Mouse (Mus musculus) neural tube, embryonic 10.5 days (tissue): ENCODE measurements around the gene Arid3c.
"Not testable (repeated sequence)": the region's sequence is repeated elsewhere in the genome, so short reads cannot be mapped to it uniquely, and the experiment has no call there.

Source experiments
- DNase-seq: peaks from one replicate; pipeline ENCODE4 v3.0.0-alpha.2; 2017; ENCODE audit warnings: low spot score; ENCODE audit errors: extremely low spot score

Gene Arid3c

DNA sequence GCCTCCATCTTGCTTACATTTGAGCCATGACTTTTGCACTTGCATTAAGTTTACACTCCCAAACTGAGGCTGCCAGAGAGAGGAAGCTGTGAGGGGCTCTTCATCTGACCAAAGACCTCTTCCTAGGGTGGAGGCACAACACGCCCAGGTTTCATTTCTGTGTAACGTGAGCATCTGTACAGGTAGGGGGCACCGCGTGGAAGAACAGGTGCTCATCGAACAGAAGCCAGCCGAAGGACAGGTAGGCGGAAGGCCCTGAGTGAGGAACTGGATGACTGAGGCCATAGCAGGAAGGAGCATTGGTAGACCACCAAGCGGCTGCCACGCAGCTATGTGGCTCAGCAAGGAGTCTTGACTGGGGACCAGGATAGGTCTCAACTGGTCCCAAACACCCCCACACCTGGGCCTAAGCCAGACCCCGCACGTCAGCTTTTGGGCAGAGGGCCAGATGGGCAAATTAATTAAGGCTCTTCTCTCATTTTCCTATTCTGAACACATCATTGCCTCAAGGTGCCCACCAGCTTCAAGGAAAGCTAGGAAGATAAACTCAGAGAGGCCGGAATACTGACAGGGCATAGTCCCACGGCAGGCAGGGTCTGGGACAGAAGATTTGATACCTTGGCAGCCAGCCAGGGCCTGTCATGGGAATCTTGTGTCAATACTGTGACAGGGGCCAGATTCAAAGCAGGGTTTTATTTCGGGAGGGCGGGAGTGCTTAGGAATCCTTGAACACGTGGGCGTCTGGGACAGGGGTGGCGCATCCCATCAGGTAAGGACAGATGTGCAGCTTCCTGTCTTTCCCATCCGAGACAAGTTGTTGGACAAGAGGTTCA, 24.8 kb downstream of the Arid3c start:
- DNase-seq = no peak

DNA sequence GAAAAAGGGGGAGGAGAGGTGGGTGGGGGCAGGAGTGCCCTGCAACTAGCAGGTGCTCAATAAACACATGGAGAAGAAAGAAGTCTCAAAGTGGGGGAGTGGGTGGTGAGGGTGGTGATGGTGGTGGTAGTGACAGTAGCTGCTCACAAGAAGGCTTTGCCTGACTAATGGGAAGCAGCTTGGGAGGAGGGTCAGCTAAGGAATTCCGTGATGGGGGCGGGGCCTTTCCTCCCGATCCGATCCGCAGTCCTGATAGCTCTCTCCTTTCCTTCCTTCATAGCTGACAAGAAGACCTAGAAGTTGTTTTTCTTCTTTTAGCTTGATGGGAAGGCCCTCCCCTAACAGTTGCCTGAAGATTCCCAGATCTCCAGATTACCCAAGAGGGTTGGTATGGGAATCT, 26.3 kb downstream of the Arid3c start:
- no peak for DNase-seq

GRCm38 (mm10) chr4:41702226-41702625, 28.7 kb downstream of the Arid3c start:
- DNase-seq = not testable (repeated sequence)

DNA sequence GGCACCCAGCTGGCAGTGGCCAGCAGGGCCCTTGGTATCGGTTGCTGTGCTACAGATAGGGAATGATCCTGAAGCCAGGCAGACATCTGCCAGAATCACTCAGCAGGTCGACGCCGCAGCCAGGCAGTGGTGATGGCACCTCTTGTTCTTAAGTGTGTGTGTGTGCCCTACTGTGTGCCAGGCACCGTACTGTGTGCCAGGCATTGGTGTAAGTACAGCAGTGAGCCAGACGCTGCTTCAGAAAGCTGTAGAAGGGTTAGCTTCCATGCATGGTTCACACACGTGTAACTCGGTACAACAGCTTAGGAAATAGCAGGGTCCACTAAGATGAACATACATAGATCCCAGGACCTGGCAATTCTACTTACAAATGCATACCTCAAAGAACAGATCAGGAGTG, 30.7 kb downstream of the Arid3c start:
- not testable (repeated sequence) for DNase-seq

DNA sequence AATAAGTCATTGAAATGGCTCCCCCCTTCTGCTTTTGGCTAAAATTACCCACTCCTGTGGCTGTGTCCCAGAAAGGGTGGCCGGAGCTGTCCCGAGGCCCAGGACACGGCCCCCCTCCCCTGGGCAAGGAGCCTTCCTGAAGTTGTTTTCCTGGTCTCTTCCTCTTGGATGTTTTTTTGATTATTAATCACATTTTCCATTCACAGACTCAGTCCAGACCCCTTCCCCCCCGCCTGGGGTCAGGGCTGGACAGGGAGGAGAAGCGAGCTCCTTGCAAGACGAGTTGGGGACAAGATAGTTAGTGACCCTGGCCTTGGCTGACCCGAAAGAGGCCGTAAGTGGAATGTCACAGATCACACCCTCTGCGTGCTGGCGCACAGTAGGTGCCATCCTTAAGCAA, 31.2 kb downstream of the Arid3c start, which contains the start of gene Il11ra1:
Gene Il11ra1, plus strand, starts transcription at position 207 of the 400 bp plus-strand sequence.
- DNase-seq = not testable (repeated sequence)

GRCm38 (mm10) chr4:41698421-41699016, 32.4 kb downstream of the Arid3c start:
- DNase-seq = not testable (repeated sequence)

DNA sequence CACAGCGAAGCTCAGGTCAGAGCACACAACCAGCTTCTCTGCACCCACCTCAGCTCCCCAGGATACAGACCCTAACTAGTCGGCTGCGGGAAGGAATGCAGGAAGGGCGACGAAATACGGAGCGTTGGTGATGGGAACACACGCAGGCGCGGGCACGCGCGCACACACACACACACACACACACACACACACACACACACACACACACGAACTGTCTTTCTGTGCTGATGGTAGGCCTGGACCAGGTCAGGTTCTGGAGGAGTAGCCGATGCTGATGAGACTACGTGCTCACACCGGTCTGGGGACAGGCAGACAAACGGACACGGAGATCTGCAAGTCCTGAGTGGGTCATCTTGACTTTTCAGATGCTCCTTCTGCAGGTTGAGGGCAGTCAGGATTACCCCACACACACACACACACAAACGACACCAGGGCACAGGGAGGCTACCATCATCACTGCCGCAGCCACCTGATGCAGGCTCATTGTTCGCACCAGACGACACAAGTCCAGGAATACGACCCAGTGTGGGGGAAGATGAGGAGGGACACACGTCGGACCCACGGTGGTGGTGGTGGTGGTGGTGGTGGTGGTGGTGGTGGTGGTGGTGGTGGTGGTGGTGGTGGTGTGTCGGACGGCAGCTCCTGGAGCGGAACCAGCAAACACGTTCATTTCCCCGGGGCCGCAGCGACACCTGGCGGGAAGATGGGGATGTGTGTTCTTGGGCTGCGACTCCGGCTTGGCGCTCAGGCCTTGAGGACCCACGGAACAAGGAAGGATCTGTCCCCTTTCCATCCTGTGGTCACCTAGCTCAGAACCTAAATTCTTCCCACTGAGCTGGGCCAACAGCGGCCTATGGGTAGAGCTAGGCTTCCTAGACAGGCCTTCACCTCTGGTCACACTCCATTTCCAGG, 33.8 kb downstream of the Arid3c start, which contains the start of gene Cntfr:
Gene Cntfr, minus strand, starts transcription at position 160 of the 912 bp plus-strand sequence.
- peak; percentile 82 for DNase-seq

DNA sequence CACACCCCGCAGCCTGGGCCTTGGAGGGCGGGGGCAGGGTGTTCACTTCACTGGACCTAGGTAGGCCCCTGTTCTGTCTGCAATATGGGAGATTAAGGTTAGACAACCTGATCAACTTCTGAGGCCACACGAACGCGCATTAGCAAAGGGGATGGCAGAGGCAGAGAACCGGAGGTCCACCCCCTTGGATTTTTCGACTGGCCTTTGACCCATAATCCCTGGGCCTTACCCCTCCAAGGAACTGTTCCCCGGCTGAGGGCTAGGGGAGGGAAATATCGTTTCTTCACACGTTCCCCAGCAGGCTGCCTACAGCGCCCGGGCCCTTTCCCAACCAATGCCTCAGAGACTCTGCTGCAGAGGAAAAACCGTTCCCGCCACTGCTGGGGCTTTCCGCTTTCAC, 34.5 kb downstream of the Arid3c start:
- not testable (repeated sequence) for DNase-seq

- not testable (repeated sequence) for DNase-seq
Observed at GRCm38 (mm10) chr4:41695800-41696199, 35.1 kb downstream of the Arid3c start.

- DNase-seq = not testable (repeated sequence)
Observed at GRCm38 (mm10) chr4:41693511-41693910, 37.4 kb downstream of the Arid3c start.

GRCm38 (mm10) chr4:41690014-41690413, 40.9 kb downstream of the Arid3c start:
- DNase-seq = not testable (repeated sequence)

DNA sequence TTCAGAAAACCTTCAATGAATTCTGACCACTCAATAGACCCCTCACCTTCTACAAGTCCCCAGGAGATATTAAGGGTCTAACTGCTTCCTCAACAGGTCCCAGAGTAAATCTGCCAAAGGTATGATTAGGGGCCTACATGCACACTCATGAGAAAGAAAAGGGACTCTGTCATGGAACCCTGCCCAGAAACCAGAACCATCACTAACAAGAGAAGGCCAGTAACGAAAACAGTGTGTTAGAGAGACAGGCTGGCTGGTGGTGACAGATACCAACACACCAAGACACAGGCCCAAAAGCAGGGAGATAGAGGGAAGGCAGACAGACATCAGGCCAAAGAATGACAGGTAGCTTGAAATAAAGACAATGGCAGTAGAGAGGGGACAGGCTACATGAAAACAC, 42.4 kb downstream of the Arid3c start:
- not testable (repeated sequence) for DNase-seq

DNA sequence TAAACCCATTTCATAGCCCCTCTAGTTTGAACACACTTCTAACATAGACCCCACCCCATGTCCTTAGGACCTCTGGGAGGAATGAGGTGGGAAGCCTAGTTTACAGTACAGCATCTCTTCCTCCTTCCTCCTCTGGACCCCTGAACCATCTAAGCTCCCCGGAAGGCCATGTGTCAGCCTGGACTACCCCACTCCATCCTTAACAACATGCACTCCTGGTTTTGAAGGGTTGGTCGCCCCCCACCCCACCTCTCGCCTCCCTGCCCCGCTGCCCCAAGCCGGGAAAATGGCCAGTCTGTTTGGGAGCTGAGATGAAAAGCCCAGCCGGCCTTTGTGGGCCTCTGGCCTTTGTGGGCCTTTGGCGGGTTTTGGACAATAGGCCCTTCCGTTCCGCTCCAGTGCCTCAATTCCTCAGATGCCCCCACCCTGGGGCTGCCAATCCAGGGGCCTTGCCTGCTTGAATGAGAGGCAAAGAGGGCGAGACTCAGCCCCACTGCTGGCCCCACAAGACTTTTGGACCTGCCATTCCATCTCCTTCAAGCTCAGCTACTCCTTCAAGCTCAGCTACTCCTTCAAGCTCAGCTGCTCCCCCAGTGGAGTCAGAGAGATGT, 45.0 kb downstream of the Arid3c start:
- DNase-seq = not testable (repeated sequence)

DNA sequence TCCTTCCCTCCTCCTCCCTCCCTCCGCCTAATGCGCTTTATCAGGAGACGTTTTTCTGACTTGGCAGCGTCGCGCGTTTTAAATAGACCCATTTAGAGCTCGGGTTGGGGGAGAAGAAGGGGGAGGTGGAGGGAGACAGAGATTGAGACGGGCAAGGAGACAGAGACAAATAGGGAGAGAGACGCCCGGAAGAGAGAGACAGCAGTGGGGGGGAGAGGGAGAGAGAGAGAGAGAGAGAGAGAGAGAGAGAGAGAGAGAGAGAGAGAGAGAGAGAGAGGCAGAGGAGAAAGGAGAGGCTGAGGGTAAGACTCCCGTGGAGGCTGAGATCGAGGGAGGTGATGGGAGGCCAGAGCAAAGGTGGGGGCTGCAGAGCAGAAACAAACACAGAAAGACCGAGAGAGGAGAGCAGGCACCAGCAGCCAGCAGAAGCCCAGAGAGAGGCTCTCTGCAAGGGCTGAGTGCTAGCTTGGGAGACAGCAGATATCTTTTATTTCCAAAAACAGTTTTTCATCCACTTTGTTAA, 46.0 kb downstream of the Arid3c start:
- DNase-seq = not testable (repeated sequence)

- peak; percentile 61 for DNase-seq
Observed at GRCm38 (mm10) chr4:41684131-41684930, 46.6 kb downstream of the Arid3c start.

GRCm38 (mm10) chr4:41683303-41683702, 47.6 kb downstream of the Arid3c start:
- not testable (repeated sequence) for DNase-seq

DNA sequence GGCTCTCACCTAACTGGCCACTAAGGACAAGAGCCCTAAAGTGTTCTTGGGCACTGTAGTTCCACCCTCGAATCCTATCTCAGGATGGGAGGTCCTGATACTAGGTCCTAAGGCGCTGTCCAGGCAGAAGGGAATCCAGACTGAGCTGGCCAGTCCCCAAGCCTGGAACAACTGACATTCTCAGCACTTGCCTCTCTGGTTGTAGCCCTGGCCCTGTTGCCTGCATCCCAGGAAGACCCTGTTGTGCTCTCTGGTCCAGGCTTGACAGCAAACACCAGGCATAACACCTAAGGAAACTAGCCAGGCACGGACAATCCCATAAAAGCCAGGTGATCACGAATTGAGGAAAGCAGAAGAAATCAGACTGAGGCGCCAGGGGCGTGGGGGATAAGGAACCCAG, 48.2 kb downstream of the Arid3c start:
- DNase-seq = no peak

GRCm38 (mm10) chr4:41681947-41682346, 49.0 kb downstream of the Arid3c start:
- DNase-seq = no peak

DNA sequence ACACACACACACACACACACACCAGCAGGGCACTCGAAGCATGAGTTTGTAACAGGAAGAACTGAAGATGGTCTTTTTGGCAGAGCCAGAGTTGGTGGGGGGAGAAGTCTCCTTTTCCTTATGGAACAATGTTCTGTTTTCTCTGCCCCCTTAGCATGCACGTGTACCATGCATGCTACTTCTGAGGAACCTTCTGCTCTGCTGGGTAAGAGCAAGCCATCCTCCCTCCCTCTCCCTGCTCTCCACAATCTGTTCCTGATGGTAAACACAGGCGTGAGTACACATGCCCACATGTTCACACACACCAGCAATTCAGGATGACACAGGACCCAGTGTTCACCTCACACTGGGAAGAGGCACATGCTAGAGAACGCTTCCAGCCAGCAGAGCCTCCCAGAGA, 49.8 kb downstream of the Arid3c start:
- no peak for DNase-seq

DNA sequence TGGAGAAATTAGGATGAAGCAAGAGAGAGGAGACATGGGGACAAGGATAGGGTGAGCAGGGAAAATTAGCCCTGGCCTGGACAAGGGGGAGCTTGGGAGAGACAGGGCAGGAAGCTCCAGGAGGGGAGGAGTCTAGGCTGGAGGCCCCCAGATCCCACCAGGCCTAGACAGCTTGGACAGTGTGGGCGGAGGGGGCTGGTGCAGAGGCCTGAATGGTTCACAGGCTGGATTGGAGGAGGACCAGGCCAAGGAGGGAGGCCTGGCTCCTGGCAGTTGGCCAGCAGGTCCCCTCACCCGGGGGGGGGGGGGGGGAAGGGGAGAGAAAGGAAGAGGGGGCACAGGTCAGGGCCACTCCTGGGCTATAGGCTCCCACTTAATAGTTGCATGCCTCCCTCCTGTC, 51.7 kb downstream of the Arid3c start:
- no peak for DNase-seq
